Mouse (Mus musculus) ES-Bruce4 (cell line): Measurements from ENCODE around the gene Sirpa.

Experiments
- CTCF ChIP-seq: IDR thresholded peaks from one replicate; pipeline ENCODE4 v1.8.1; 2011; ENCODE audit warnings: low read depth, low read length
- POLR2A ChIP-seq: IDR thresholded peaks from one replicate; pipeline ENCODE4 v1.8.1; 2011; ENCODE audit warnings: low read length; ENCODE audit not compliant: insufficient read depth

- TF ChIP-seq CTCF: no peak
- TF ChIP-seq POLR2A: no peak
Measured at GRCm38 (mm10) chr2:129671911-129672310, 79.3 kb downstream of the Sirpa start.
